Mouse (Mus musculus): ENCODE measurements around the gene Rgs4. TPM values are rescaled to one million over a fixed set of nuclear protein-coding genes. Genes with fewer than 3 reads are reported as not detected.

The Rgs4 gene
- polyA plus RNA-seq, 1 experiment from 2014 or later, result 83.9 TPM

DNA sequence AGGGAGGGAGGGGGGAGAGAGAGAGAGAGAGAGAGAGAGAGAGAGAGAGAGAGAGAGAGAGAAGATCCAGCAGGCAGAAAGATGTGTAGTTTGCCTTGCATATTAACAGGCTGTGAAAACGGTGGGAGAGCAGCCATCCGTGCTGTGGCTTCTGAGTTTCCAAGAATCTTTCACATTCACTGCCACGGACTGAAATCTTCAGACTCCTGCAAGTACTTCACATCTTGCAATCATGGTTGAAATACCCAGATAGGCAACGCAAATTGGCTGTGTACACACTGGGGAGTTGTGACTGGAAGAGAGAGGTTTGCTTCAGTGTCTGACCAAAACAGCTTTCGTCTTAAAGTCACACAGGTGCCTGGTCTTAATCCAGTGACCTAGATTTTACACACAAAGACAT lies 997 bp upstream of the Rgs4 start:
- ATAC-seq (ENCODE audit: low read depth), result no peak
- Histone ChIP-seq H3K4me1 (ENCODE audit: control insufficient read depth, insufficient read depth, low read length) (0 out of 2 replicates have a peak, but pooled peaks cover 4% of the 10 kb centered on the region), H3K27ac (ENCODE audit: low read depth, low read length) (no peak overlapping the region), H3K9me3 (ENCODE audit: control insufficient read depth, low read length) (no peaks in the 10 kb centered on the region), H3K27me3 (ENCODE audit: control insufficient read depth, insufficient read depth, low read length) (no peaks in the 10 kb centered on the region), H3K9ac (replicated peaks; ENCODE audit: low read depth, low read length) (no peak overlapping the region), H3K4me2 (ENCODE audit: low read depth, low read length) (peak overlapping the region; percentile 45), H3K4me3 (ENCODE audit: low read depth, low read length) (no peak overlapping the region), H3K36me3 (ENCODE audit: control insufficient read depth, insufficient read depth, low read length) (no peaks in the 10 kb centered on the region)
- 39% methylated on average over 5 of the region's 5 CpGs for WGBS

DNA sequence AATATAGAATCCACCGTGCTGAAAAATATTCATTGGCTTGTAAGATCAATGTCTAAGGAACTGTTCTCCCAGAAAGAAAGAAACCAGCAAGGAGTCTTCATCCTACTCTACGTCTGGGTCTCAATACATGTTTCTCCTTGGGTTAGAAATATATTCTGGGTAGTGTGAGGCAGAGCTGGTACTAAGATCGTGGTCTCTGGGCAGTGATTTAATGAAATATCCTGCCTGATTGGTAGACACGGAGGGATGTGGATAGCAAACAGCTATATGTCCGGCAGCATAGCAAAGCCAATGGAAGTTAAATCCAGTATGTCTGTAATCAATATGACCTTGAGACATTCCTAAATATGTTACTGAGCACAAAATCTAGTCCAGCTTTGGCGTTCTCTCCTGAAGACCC lies 460 bp upstream of the Rgs4 start:
- 38% methylated on average over 6 of the region's 6 CpGs for WGBS
- Histone ChIP-seq H3K4me2 (ENCODE audit: low read depth, low read length) (peak overlapping the region; percentile 45), H3K4me3 (ENCODE audit: low read depth, low read length) (peak overlapping the region; percentile 32), H3K27ac (ENCODE audit: low read depth, low read length) (peak overlapping the region; percentile 56), H3K27me3 (ENCODE audit: control insufficient read depth, insufficient read depth, low read length) (no peaks in the 10 kb centered on the region), H3K4me1 (ENCODE audit: control insufficient read depth, insufficient read depth, low read length) (0 out of 2 replicates have a peak, but pooled peaks cover 4% of the 10 kb centered on the region), H3K36me3 (ENCODE audit: control insufficient read depth, insufficient read depth, low read length) (no peaks in the 10 kb centered on the region), H3K9ac (replicated peaks; ENCODE audit: low read depth, low read length) (peak overlapping the region; percentile 12), H3K9me3 (ENCODE audit: control insufficient read depth, low read length) (no peaks in the 10 kb centered on the region)
- peak; percentile 53 for ATAC-seq (ENCODE audit: low read depth)

DNA sequence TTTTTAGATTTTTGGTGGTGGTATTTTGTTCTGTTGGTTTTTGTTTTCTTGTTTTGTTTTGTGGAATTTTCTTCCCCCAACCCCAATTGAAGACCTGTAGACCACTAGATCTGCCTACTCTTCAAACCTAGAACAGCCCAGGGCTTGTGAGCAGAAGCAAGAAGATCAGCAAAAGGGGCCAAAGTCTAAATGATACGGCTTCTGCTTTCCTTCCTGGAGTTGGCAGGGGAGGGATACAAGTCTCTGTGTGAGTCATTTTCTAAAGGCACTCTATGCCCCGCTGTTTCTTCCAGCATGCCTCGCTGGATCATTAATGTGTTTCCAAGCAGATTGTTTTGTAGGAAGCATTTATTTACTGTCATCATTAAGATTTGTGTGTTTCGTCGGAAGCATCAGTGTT lies 6.3 kb downstream of the Rgs4 start:
- H3K36me3 ChIP-seq (ENCODE audit: control insufficient read depth, insufficient read depth, low read length), result no peaks in the 10 kb centered on the region
- ATAC-seq (ENCODE audit: low read depth), result no peak
- H3K27me3 ChIP-seq (ENCODE audit: control insufficient read depth, insufficient read depth, low read length), result no peaks in the 10 kb centered on the region
- H3K4me3 ChIP-seq (ENCODE audit: low read depth, low read length), result no peak overlapping the region
- H3K9ac ChIP-seq (replicated peaks; ENCODE audit: low read depth, low read length), result no peak overlapping the region
- no peak overlapping the region for H3K4me2 ChIP-seq (ENCODE audit: low read depth, low read length)
- H3K27ac ChIP-seq (ENCODE audit: low read depth, low read length), result no peak overlapping the region
- H3K9me3 ChIP-seq (ENCODE audit: control insufficient read depth, low read length), result no peaks in the 10 kb centered on the region
- H3K4me1 ChIP-seq (ENCODE audit: control insufficient read depth, insufficient read depth, low read length), result no peaks in the 10 kb centered on the region
- WGBS, result 73% methylated on average over 5 of the region's 5 CpGs

DNA sequence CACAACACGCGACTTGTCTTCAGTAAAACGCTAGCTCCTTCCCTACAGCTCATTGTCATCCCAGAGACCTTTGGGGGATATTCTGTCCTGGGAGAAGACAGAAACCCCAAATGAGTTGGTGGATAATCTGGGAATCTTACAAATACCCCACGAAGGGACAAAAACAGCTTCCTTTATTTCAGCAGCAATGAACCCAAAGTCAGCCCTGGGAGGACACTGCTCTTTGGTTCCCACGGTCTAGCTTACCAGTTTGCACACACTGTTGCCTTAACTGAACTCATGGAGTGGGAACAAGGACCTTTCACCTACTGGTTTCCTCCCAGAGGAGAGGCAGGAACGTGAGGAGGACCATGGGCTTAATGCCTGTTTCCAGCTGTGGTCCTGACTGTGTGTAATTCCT lies 10.2 kb downstream of the Rgs4 start:
- 90% methylated on average over 6 of the region's 6 CpGs for WGBS

DNA sequence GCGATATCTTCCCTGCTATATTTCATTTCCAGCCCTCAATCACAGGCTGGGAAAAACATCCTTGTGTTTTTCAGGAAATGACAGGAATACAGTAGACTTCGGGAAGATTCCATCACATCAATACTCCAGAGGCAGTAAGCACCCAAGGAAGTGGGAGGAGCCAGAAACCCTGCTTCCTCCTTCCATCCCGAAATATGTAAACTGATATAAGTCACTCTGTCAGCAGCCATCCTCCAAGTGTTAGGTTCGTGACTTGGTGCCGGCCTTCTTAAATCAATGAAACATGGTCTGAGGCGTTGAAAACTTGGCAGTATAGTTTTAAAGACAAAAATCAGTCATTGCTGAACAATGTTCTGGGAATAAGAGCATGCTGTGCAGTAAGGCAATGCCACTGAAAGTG lies 11.3 kb downstream of the Rgs4 start:
- Histone ChIP-seq H3K9me3 (ENCODE audit: control insufficient read depth, low read length) (no peaks in the 10 kb centered on the region), H3K36me3 (ENCODE audit: control insufficient read depth, insufficient read depth, low read length) (no peaks in the 10 kb centered on the region), H3K4me2 (ENCODE audit: low read depth, low read length) (no peak overlapping the region), H3K4me3 (ENCODE audit: low read depth, low read length) (no peak overlapping the region), H3K4me1 (ENCODE audit: control insufficient read depth, insufficient read depth, low read length) (no peaks in the 10 kb centered on the region), H3K9ac (replicated peaks; ENCODE audit: low read depth, low read length) (no peak overlapping the region), H3K27ac (ENCODE audit: low read depth, low read length) (no peak overlapping the region), H3K27me3 (ENCODE audit: control insufficient read depth, insufficient read depth, low read length) (no peaks in the 10 kb centered on the region)
- WGBS, result 80% methylated on average over 6 of the region's 6 CpGs
- no peak for ATAC-seq (ENCODE audit: low read depth)

More for the DNA sequence above, 10.2 kb downstream of the Rgs4 start:
- H3K27me3 ChIP-seq (ENCODE audit: control insufficient read depth, insufficient read depth, low read length), result no peaks in the 10 kb centered on the region
- no peak for ATAC-seq (ENCODE audit: low read depth)
- H3K36me3 ChIP-seq (ENCODE audit: control insufficient read depth, insufficient read depth, low read length), result no peaks in the 10 kb centered on the region
- H3K9me3 ChIP-seq (ENCODE audit: control insufficient read depth, low read length), result no peaks in the 10 kb centered on the region
- no peaks in the 10 kb centered on the region for H3K4me1 ChIP-seq (ENCODE audit: control insufficient read depth, insufficient read depth, low read length)
- H3K4me2 ChIP-seq (ENCODE audit: low read depth, low read length), result no peak overlapping the region
- no peak overlapping the region for H3K9ac ChIP-seq (replicated peaks; ENCODE audit: low read depth, low read length)
- H3K27ac ChIP-seq (ENCODE audit: low read depth, low read length), result no peak overlapping the region
- no peak overlapping the region for H3K4me3 ChIP-seq (ENCODE audit: low read depth, low read length)

DNA sequence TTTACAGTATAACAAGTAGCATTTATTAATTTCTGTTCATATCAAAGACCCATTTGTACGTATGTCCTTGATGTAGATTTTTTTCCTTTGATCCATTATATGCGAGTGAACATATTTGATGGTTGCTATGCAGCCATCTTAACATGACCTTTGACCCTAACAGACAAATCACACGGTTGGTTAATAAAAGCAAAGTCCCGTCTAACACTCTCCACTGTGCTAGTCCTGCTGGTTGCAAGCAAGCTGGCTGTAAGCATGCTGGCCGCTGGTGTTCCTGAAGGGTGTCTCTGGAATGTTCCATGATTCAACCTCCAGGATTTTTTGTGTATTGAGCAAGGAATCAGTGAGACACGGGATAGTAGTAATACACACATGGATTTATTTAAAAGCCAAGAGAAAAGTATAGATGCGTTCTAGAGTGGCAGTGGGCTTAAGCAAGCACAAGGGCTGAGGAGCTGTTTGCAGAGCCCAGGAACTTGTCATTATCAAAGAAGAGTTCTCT lies 16.8 kb downstream of the Rgs4 start:
- Histone ChIP-seq H3K36me3 (ENCODE audit: control insufficient read depth, insufficient read depth, low read length) (no peaks in the 10 kb centered on the region), H3K27me3 (ENCODE audit: control insufficient read depth, insufficient read depth, low read length) (no peaks in the 10 kb centered on the region), H3K9ac (replicated peaks; ENCODE audit: low read depth, low read length) (no peak overlapping the region), H3K4me2 (ENCODE audit: low read depth, low read length) (no peak overlapping the region), H3K4me1 (ENCODE audit: control insufficient read depth, insufficient read depth, low read length) (no peaks in the 10 kb centered on the region), H3K9me3 (ENCODE audit: control insufficient read depth, low read length) (no peaks in the 10 kb centered on the region), H3K27ac (ENCODE audit: low read depth, low read length) (no peak overlapping the region), H3K4me3 (ENCODE audit: low read depth, low read length) (no peak overlapping the region)
- 54% methylated on average over 7 of the region's 7 CpGs for WGBS
- ATAC-seq (ENCODE audit: low read depth), result no peak

DNA sequence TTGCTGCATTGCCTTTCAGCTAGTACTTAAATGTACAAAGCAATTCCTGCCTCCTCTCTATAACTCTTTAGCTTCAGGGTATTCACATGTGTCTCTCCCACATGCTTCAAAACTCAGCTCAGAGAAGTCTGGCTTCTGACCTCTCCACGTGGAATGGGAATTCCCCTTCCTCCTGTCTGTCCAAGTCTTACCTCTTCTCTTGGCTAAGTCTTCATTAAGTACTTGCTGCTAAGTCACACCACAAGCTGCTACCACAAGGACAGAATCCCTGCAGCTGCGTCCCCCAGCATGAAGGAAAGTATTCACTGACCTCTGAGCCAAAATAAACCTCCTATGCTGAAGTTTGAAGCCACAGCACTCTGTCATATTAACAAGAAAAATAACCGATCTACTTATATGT lies 21.1 kb downstream of the Rgs4 start:
- WGBS, result 74% methylated on average over 3 of the region's 3 CpGs

DNA sequence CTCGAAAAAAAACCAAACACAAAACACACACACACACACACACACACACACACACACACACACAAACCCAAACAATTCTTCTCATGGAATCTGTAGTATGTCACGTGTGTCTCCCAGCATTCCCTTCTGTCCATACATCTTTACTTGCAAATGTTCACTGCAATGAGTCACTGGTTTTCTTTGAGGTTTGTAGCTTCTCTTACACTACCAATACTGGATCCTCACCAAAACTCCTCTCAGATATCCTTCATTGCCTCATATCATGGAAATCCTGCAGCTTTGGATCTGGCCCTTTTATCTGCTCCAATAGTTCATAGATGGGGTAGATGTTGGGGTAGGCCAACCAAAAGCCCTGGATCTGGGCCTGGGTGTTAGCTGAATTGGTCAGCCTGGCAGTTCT lies 25.6 kb downstream of the Rgs4 start:
- no peak overlapping the region for H3K4me2 ChIP-seq (ENCODE audit: low read depth, low read length)
- no peaks in the 10 kb centered on the region for H3K4me1 ChIP-seq (ENCODE audit: control insufficient read depth, insufficient read depth, low read length)
- no peaks in the 10 kb centered on the region for H3K9me3 ChIP-seq (ENCODE audit: control insufficient read depth, low read length)
- 92% methylated on average over 2 of the region's 2 CpGs for WGBS
- H3K36me3 ChIP-seq (ENCODE audit: control insufficient read depth, insufficient read depth, low read length), result no peaks in the 10 kb centered on the region
- no peak overlapping the region for H3K4me3 ChIP-seq (ENCODE audit: low read depth, low read length)
- H3K27ac ChIP-seq (ENCODE audit: low read depth, low read length), result no peak overlapping the region
- H3K27me3 ChIP-seq (ENCODE audit: control insufficient read depth, insufficient read depth, low read length), result no peaks in the 10 kb centered on the region
- H3K9ac ChIP-seq (replicated peaks; ENCODE audit: low read depth, low read length), result no peak overlapping the region
- ATAC-seq (ENCODE audit: low read depth), result no peak

More for the DNA sequence above, 21.1 kb downstream of the Rgs4 start:
- no peak overlapping the region for H3K9ac ChIP-seq (replicated peaks; ENCODE audit: low read depth, low read length)
- H3K4me1 ChIP-seq (ENCODE audit: control insufficient read depth, insufficient read depth, low read length), result no peaks in the 10 kb centered on the region
- no peak overlapping the region for H3K4me2 ChIP-seq (ENCODE audit: low read depth, low read length)
- no peak overlapping the region for H3K27ac ChIP-seq (ENCODE audit: low read depth, low read length)
- H3K4me3 ChIP-seq (ENCODE audit: low read depth, low read length), result no peak overlapping the region
- no peaks in the 10 kb centered on the region for H3K9me3 ChIP-seq (ENCODE audit: control insufficient read depth, low read length)
- no peaks in the 10 kb centered on the region for H3K27me3 ChIP-seq (ENCODE audit: control insufficient read depth, insufficient read depth, low read length)
- ATAC-seq (ENCODE audit: low read depth), result no peak
- no peaks in the 10 kb centered on the region for H3K36me3 ChIP-seq (ENCODE audit: control insufficient read depth, insufficient read depth, low read length)

DNA sequence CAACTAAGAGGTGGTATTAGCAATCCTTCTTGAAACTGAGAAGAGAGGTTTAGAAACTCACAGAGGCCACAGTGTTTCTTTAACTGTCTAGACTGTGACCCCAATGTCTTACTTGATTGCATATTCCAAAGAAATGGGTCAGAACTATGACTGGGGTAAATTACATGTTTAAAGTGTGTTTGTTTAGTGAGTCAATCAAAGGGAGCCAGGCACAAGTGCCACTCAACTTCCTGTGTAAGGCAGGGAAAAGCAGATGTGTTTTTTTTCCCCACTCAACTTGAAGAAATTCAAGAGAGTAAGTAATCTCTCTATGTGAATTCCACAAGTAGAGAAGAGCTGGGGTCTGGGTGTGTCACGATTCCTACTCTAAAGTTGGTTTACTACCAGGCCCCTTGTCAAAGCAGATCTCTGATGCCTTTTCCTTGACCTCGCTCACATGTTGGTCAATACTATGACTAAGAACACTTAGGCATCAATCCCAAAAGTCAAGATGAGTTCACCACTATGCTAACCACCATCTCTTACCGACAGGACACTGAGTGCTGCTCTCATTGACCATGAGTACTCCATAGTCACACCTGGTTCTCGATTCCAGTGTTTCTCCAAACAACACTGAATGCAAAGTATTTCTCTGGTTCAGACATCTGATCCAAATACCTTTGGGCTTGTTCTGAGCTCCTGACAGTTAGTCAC lies 42.9 kb downstream of the Rgs4 start:
- Histone ChIP-seq H3K4me2 (ENCODE audit: low read depth, low read length) (no peak overlapping the region), H3K9me3 (ENCODE audit: control insufficient read depth, low read length) (no peaks in the 10 kb centered on the region), H3K27ac (ENCODE audit: low read depth, low read length) (no peak overlapping the region), H3K9ac (replicated peaks; ENCODE audit: low read depth, low read length) (no peak overlapping the region), H3K4me3 (ENCODE audit: low read depth, low read length) (no peak overlapping the region), H3K4me1 (ENCODE audit: control insufficient read depth, insufficient read depth, low read length) (no peaks in the 10 kb centered on the region), H3K27me3 (ENCODE audit: control insufficient read depth, insufficient read depth, low read length) (no peaks in the 10 kb centered on the region), H3K36me3 (ENCODE audit: control insufficient read depth, insufficient read depth, low read length) (no peaks in the 10 kb centered on the region)
- ATAC-seq (ENCODE audit: low read depth), result no peak
- 91% methylated on average over 4 of the region's 4 CpGs for WGBS

All from neural tube, embryonic 14.5 days (tissue).